Comparison of ENCODE assay signal across 11 mouse cellular contexts in the genomic region with DNA sequence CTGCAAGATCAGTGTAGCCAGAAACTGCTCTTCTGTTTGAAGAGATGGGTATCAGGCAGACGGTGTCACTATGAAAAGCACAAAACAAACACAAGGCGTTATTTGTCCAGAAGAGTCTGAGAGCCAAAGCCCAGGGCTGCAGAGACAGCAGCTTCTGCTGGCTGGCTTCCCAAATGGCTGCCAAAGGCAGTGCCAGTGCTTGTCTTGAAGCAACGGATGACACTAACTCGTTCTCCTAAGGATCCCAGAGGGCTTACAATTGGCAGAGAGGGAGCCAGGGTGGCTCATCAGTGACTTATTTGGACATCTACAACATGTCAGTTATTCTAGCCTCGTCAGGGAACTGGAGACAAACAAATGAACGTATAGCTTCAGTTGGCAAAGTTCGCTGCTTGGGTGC.
DNase-seq lines count a peak whose midpoint lies in the region; ATAC-seq and TF ChIP-seq lines count a peak whose summit lies in the region.
"Had no signal": no experiment of that assay in that cellular context is flagged by ENCODE, and none has a peak within 500 bp of the region (broad histone marks: within the 10 kb centered on the region; RNA-seq: fewer than 3 reads in every experiment).

No protein-coding gene starts in this region.

- no peaks in the 10 kb centered on the region for H3K9me3 ChIP-seq in hindbrain, postnatal 0 days (ENCODE audit: low read length)
- H3K9me3 ChIP-seq: embryonic facial prominence, embryonic 12.5 days; neural tube, embryonic 12.5 days had no signal

- WGBS in hindbrain, postnatal 0 days = 16% methylated on average over 7 of the region's 7 CpGs
- WGBS in heart, adult 2 months = 51% methylated on average over 7 of the region's 7 CpGs

- H3K4me1 ChIP-seq in hindbrain, postnatal 0 days (ENCODE audit: insufficient read depth, low read length) = no peaks in the 10 kb centered on the region
- H3K4me1 ChIP-seq in heart, adult 2 months (ENCODE audit: control insufficient read depth, insufficient read depth, low read length) = no peaks in the 10 kb centered on the region

- H3K9ac ChIP-seq in hindbrain, postnatal 0 days (replicated peaks; ENCODE audit: low read length) = no peak overlapping the region
- H3K9ac ChIP-seq in heart, adult 2 months (ENCODE audit: low read depth, low read length) = no peak overlapping the region
- H3K9ac ChIP-seq: embryonic facial prominence, embryonic 12.5 days; neural tube, embryonic 12.5 days had no signal

- TF ChIP-seq CTCF in hindbrain, postnatal 0 days (IDR thresholded peaks at IDR 0.05; ENCODE audit: low read depth) = no peak
- no peak for TF ChIP-seq CTCF in heart, adult 2 months (IDR thresholded peaks at IDR 0.05)

- H3K4me3 ChIP-seq in hindbrain, postnatal 0 days (ENCODE audit: low read length) = no peak overlapping the region
- no peak overlapping the region for H3K4me3 ChIP-seq in heart, adult 2 months
- H3K4me3 ChIP-seq: embryonic facial prominence, embryonic 12.5 days; neural tube, embryonic 12.5 days had no signal

- TF ChIP-seq POLR2A in heart, adult 2 months (IDR thresholded peaks at IDR 0.05; ENCODE audit: insufficient read depth, low read depth, low read length) = no peak

- peak; percentile 27 to 54 for DNase-seq in left cerebral cortex, postnatal 14 days (ENCODE audit: low spot score in 2 of 2)
- no peak for DNase-seq in left cerebral cortex, adult 11 months (ENCODE audit: low spot score)
- DNase-seq in cerebellum, adult 9-10 months = peak; percentile 34
- peak; percentile 91 for DNase-seq in hindbrain, postnatal 0 days (ENCODE audit: low spot score)
- peak; percentile 44 for DNase-seq in lung, postnatal 10 days
- no peak for DNase-seq in spleen, adult 18-20 months
- DNase-seq in heart, adult 2 months = no peak

- TF ChIP-seq EP300 in heart, adult 2 months (IDR thresholded peaks at IDR 0.05; ENCODE audit: insufficient read depth, low read depth, low read length) = no peak

- no peaks in the 10 kb centered on the region for H3K79me2 ChIP-seq in heart, adult 2 months (replicated peaks; ENCODE audit: control insufficient read depth, insufficient read depth, low read length)

- H3K27me3 ChIP-seq in hindbrain, postnatal 0 days (ENCODE audit: insufficient read depth, low read length) = no peaks in the 10 kb centered on the region
- no peaks in the 10 kb centered on the region for H3K27me3 ChIP-seq in heart, adult 2 months (ENCODE audit: control insufficient read depth, insufficient read depth, low read length)
- H3K27me3 ChIP-seq: embryonic facial prominence, embryonic 12.5 days; neural tube, embryonic 12.5 days had no signal

- intact Hi-C loops in left cerebral cortex, postnatal 14 days (cut with DNase I) = no loop called here
- intact Hi-C loops in heart, adult 2 months (cut with DNase I) = no loop called here

- peak; percentile 94 for ATAC-seq in hindbrain, postnatal 0 days
- ATAC-seq in monocyte, adult 5-6 weeks (replicated peaks; ENCODE audit: insufficient number of reproducible peaks, low FRiP score, low TSS enrichment, poor library complexity, severe bottlenecking) = no peak

- peak overlapping the region; percentile 21 for H3K4me2 ChIP-seq in hindbrain, postnatal 0 days (ENCODE audit: low read depth, low read length)
- H3K4me2 ChIP-seq: embryonic facial prominence, embryonic 12.5 days; neural tube, embryonic 12.5 days had no signal

- H3K36me3 ChIP-seq in hindbrain, postnatal 0 days (ENCODE audit: insufficient read depth, low read length) = no peaks in the 10 kb centered on the region
- H3K36me3 ChIP-seq in heart, adult 2 months (ENCODE audit: control insufficient read depth, insufficient read depth, low read length) = no peaks in the 10 kb centered on the region
- H3K36me3 ChIP-seq: embryonic facial prominence, embryonic 12.5 days; G1E; neural tube, embryonic 12.5 days had no signal

- H3K27ac ChIP-seq in hindbrain, postnatal 0 days = peak overlapping the region; percentile 27
- H3K27ac ChIP-seq in heart, adult 2 months = no peak overlapping the region
- H3K27ac ChIP-seq: embryonic facial prominence, embryonic 12.5 days; neural tube, embryonic 12.5 days had no signal

Comparison
In these comparisons a context has a peak if more than half of its experiments do, and no peak if none do; other contexts are left out.
1. DNase-seq: peak in left cerebral cortex, postnatal 14 days (2 of 2), cerebellum, adult 9-10 months (single experiment), hindbrain, postnatal 0 days (single experiment) and lung, postnatal 10 days (single experiment); none in left cerebral cortex, adult 11 months (single experiment), spleen, adult 18-20 months (0 of 2) and heart, adult 2 months (0 of 2).